Mouse (Mus musculus) cerebellum, adult 2 months (tissue): ENCODE measurements around the gene Fst.

ENCODE experiments used
- CTCF ChIP-seq: fragments of 200-500 bp; IDR thresholded peaks from 2 replicates; pipeline ENCODE4 v1.5.1; 2011; ENCODE audit warnings: low read depth, mild to moderate bottlenecking, control low read depth, low read length, moderate library complexity, borderline replicate concordance; ENCODE audit not compliant: insufficient read depth
- POLR2A ChIP-seq: fragments of 200-500 bp; IDR thresholded peaks from 2 replicates; pipeline ENCODE4 v1.6.1; 2011; ENCODE audit warnings: low read length, control low read depth, borderline replicate concordance; ENCODE audit not compliant: insufficient read depth

DNA sequence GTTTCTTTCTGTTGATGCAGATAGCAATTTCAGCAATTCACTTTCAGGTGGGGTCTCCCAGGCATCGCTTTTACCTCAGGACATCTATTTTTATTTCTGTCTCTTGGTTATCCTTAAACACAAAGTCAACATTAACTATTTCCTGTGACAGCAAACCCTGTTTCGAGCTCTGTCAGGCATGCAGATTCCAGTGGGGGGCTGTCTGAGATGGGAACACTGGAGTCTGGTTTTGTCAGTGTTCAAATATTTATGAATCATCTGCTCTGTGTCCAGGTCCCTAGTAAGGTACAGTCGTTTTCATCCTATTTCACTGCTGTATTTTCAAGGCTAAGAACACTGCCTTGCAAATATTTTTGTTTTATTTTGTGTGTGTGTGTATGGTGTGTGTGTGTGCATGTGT lies 35.1 kb upstream of the Fst start:
- TF ChIP-seq CTCF (no peak), POLR2A (no peak)
